Mouse (Mus musculus) embryonic facial prominence, embryonic 12.5 days (tissue): ENCODE measurements at regions not wholly inside any gene's neighbourhood (a gene's known extent, or its start where the extent isn't known, plus 50 kb on each side); places are given as distances from the start of the nearest gene placed in this dataset.
"Not testable (repeated sequence)": the region's sequence is repeated elsewhere in the genome, so short reads cannot be mapped to it uniquely, and the experiment has no call there.

Experiments used
- ATAC-seq: fragments of 200-750 bp; cut with Nextera tagmentation; 2 replicates; pipeline ENCODE4 v1.8.0; 2017; ENCODE audit not compliant: insufficient number of reproducible peaks, insufficient read depth, low FRiP score, low TSS enrichment
- H3K27ac ChIP-seq: fragments of 300-500 bp; sonication (generic); 2 replicates; pipeline ENCODE4 v1.5.1; 2016; ENCODE audit warnings: mild to moderate bottlenecking
- H3K27me3 ChIP-seq: fragments of 300-500 bp; sonication (generic); 2 replicates; pipeline ENCODE4 v1.6.1; 2016; ENCODE audit warnings: mild to moderate bottlenecking, moderate library complexity
- H3K36me3 ChIP-seq: fragments of 300-500 bp; sonication (generic); 2 replicates; pipeline ENCODE4 v1.6.1; 2016; ENCODE audit warnings: mild to moderate bottlenecking
- H3K4me1 ChIP-seq: fragments of 300-500 bp; sonication (generic); 2 replicates; pipeline ENCODE4 v1.6.1; 2016
- H3K4me2 ChIP-seq: fragments of 300-500 bp; sonication (generic); replicated peaks from 2 replicates; pipeline ENCODE4 v1.6.1; 2016; ENCODE audit warnings: mild to moderate bottlenecking, moderate library complexity
- H3K4me3 ChIP-seq: fragments of 300-500 bp; sonication (generic); 2 replicates; pipeline ENCODE4 v1.5.1; 2016; ENCODE audit warnings: mild to moderate bottlenecking
- H3K9ac ChIP-seq: fragments of 300-500 bp; sonication (generic); 2 replicates; pipeline ENCODE4 v1.6.1; 2016; ENCODE audit warnings: mild to moderate bottlenecking, moderate library complexity
- H3K9me3 ChIP-seq: fragments of 300-500 bp; sonication (generic); 2 replicates; pipeline ENCODE4 v1.6.1; 2016; ENCODE audit warnings: mild to moderate bottlenecking, moderate library complexity
- WGBS: fragments of 180-500 bp; shearing (Covaris S2); methylation state at CpG from one replicate; pipeline ENCODE4 v1.1.7; 2016; 5-methylcytosine and 5-hydroxymethylcytosine counted together

- H3K27me3 ChIP-seq, H3K9ac ChIP-seq, H3K27ac ChIP-seq, H3K36me3 ChIP-seq, H3K4me2 ChIP-seq, H3K9me3 ChIP-seq, ATAC-seq, H3K4me1 ChIP-seq, H3K4me3 ChIP-seq: not testable (repeated sequence)
- WGBS, result 85% methylated on average over 2 of the region's 2 CpGs
These were observed 971.2 kb downstream of the Agbl1 start for GRCm38 (mm10) chr7:77200903-77201302.

GRCm38 (mm10) chr7:77205604-77206003 is 975.9 kb downstream of the Agbl1 start:
- Histone ChIP-seq H3K4me1 (no peaks in the 10 kb centered on the region), H3K4me3 (no peak overlapping the region), H3K4me2 (no peak overlapping the region), H3K36me3 (no peaks in the 10 kb centered on the region), H3K9ac (no peak overlapping the region), H3K27me3 (no peaks in the 10 kb centered on the region), H3K27ac (no peak overlapping the region), H3K9me3 (no peaks in the 10 kb centered on the region)
- WGBS, result 73% methylated on average over 3 of the region's 3 CpGs
- ATAC-seq, result no peak

DNA sequence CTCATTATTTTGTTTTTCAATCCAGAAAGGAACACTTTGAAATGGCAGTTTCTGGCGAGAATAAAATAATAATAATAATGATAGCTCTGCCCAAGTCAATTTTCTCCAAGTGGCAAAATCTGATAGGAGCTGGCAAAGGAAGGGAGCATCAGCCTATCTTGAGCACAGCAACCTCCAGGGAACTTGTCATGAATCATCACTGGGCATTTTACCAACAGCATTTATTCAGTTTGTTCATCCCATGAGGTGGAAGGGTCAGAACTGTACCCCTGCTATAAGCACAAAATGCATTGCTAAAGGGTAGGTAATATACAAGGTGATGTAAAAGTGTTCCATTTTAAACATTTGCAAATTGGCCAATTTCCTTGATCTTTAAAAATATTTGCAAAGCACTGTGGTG is 1019.7 kb downstream of the Agbl1 start:
- H3K4me1 ChIP-seq, result no peaks in the 10 kb centered on the region
- no peak for ATAC-seq
- no peaks in the 10 kb centered on the region for H3K27me3 ChIP-seq
- WGBS, result 82% methylated on average over 1 of the region's 1 CpGs
- H3K27ac ChIP-seq, result no peak overlapping the region
- H3K4me3 ChIP-seq, result no peak overlapping the region
- H3K9ac ChIP-seq, result no peak overlapping the region
- H3K9me3 ChIP-seq, result no peaks in the 10 kb centered on the region
- no peak overlapping the region for H3K4me2 ChIP-seq
- no peaks in the 10 kb centered on the region for H3K36me3 ChIP-seq

DNA sequence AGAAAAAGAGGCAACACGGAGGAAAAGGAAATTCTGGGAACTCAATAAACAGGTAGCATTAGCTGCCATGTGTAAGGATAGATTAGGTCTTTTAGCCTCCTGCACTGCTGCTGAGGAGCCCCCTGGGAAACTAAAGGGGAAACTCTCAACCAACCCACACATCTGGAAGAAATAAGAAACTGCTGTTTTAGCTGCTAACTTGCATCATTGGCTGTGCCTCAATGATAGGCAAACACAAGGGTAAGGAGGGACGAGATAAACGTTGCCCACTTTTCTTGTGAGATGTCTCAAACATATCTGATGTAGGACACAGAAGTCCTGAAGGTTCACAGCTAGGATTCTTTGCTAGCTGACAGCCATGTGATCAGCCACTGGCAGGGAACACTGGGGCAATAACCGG is 1058.0 kb downstream of the Agbl1 start:
- WGBS, result 27% methylated on average over 4 of the region's 4 CpGs
- no peaks in the 10 kb centered on the region for H3K36me3 ChIP-seq
- H3K27ac ChIP-seq, result no peak overlapping the region
- H3K9ac ChIP-seq, result no peak overlapping the region
- no peak overlapping the region for H3K4me2 ChIP-seq
- no peaks in the 10 kb centered on the region for H3K4me1 ChIP-seq
- no peak for ATAC-seq
- H3K27me3 ChIP-seq, result no peaks in the 10 kb centered on the region
- no peaks in the 10 kb centered on the region for H3K9me3 ChIP-seq
- no peak overlapping the region for H3K4me3 ChIP-seq

DNA sequence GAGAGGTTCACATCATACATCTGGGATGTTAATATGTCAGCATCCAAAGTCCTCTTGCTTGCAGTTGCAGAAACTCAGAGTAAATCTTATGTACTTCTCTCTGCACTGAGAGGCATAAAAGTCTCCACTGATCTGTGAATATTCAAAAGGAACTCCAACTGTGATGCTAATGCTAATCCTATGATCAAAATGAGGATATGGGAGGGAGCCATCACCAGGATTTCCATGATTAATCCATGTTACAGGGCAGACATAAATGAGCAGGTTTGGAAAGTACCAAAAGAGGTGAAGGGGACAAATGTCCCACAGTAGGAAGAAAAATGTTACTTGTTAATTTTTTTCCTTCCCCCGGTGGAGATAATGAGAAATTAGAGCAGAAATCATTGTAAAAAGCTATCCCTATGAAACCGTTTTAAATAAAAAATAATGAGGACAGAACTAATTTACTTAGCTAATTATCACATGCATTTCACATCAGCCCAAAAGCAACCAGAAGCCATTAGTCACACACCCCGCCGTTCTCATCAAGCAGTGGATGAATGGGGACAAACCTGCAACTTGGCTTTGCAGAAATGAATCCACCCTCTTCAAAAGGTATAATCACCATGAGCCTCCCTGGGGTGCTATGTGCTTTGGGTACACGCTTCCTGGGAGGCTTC is 1065.4 kb downstream of the Agbl1 start:
- H3K36me3 ChIP-seq, result no peaks in the 10 kb centered on the region
- H3K4me1 ChIP-seq, result no peaks in the 10 kb centered on the region
- H3K9ac ChIP-seq, result no peak overlapping the region
- no peaks in the 10 kb centered on the region for H3K9me3 ChIP-seq
- H3K4me2 ChIP-seq, result no peak overlapping the region
- 33% methylated on average over 5 of the region's 5 CpGs for WGBS
- H3K4me3 ChIP-seq, result no peak overlapping the region
- H3K27me3 ChIP-seq, result no peaks in the 10 kb centered on the region
- ATAC-seq, result no peak
- no peak overlapping the region for H3K27ac ChIP-seq

DNA sequence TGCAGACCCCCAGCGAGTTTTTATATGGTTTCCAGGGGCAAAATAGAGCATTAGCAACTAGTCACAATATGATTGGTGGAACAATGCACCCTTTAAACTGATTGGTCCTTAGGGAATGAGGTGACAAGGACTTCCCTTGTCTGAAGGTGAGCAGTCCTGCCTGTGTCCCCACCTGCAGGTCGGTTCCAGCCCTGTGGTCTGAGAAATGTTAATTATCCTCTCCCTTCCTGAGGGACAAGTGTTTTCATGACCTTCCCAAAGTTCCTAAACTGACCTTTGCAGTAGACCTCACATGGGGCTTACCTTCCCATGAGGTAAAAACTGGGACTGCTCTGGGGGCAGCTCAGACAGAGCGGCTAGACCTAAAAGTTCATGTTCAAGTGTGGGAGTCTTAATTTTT is 1073.5 kb downstream of the Agbl1 start:
- Histone ChIP-seq H3K27me3 (no peaks in the 10 kb centered on the region), H3K9ac (no peak overlapping the region), H3K36me3 (no peaks in the 10 kb centered on the region), H3K27ac (no peak overlapping the region), H3K4me2 (no peak overlapping the region), H3K4me1 (no peaks in the 10 kb centered on the region), H3K4me3 (no peak overlapping the region), H3K9me3 (no peaks in the 10 kb centered on the region)
- no peak for ATAC-seq
- 46% methylated on average over 3 of the region's 3 CpGs for WGBS

DNA sequence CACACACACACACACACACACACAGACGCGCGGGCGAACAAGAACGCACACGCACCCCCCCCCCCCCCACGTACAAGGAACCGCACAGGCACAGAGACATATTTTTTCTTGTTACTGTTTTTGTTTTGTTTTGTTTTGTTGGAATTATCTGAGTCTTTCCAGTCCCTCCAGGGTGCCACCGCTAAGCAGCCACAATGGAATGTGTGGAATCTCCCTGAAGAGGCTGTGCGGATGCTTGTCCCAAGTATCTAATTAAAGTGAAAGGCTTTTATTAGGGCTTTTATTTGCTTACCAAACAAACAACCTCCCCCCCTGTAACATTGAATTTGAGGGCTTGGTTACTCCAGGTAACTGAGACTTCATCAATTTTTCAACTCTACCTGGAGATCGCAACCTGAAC is 1074.2 kb downstream of the Agbl1 start:
- Histone ChIP-seq H3K4me1 (no peaks in the 10 kb centered on the region), H3K4me2 (peak overlapping the region; percentile 29), H3K9me3 (no peaks in the 10 kb centered on the region), H3K27me3 (no peaks in the 10 kb centered on the region), H3K36me3 (no peaks in the 10 kb centered on the region), H3K9ac (no peak overlapping the region), H3K4me3 (no peak overlapping the region), H3K27ac (no peak overlapping the region)
- no peak for ATAC-seq
- WGBS, result 10% methylated on average over 9 of the region's 11 CpGs

GRCm38 (mm10) chr7:77305471-77305870 is 1075.8 kb downstream of the Agbl1 start:
- no peak overlapping the region for H3K9ac ChIP-seq
- H3K4me1 ChIP-seq, result no peaks in the 10 kb centered on the region
- whole genome bisulfite sequencing, result 77% methylated on average over 3 of the region's 3 CpGs
- H3K36me3 ChIP-seq, result no peaks in the 10 kb centered on the region
- no peak for ATAC-seq
- H3K9me3 ChIP-seq, result no peaks in the 10 kb centered on the region
- H3K4me3 ChIP-seq, result no peak overlapping the region
- no peak overlapping the region for H3K4me2 ChIP-seq
- no peaks in the 10 kb centered on the region for H3K27me3 ChIP-seq
- no peak overlapping the region for H3K27ac ChIP-seq

DNA sequence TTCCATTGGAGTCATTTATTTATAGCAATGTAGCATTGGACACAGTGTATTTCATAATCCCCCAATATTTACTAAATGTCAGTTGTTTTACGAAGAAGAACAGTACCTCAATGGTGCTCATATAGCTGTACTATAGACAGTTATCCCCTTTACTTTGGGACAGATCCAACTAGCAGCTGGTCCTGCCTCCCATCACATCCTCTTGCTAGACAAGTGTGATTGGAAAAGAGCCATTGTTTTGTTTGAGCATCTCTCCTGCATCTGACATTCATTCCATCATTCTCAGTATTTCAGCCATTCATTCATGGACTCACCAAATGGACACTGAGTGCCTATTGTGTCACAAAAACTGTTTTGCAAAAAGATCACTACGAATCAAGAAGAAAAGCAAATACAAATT is 1082.0 kb downstream of the Agbl1 start:
- Histone ChIP-seq H3K36me3 (no peaks in the 10 kb centered on the region), H3K4me1 (no peaks in the 10 kb centered on the region), H3K27ac (no peak overlapping the region), H3K9ac (no peak overlapping the region), H3K4me3 (no peak overlapping the region), H3K4me2 (no peak overlapping the region), H3K27me3 (no peaks in the 10 kb centered on the region), H3K9me3 (no peaks in the 10 kb centered on the region)
- WGBS, result 84% methylated on average over 2 of the region's 2 CpGs
- no peak for ATAC-seq

- Histone ChIP-seq H3K4me2 (no peak overlapping the region), H3K9me3 (no peaks in the 10 kb centered on the region), H3K27ac (no peak overlapping the region), H3K4me1 (no peaks in the 10 kb centered on the region), H3K4me3 (no peak overlapping the region), H3K36me3 (no peaks in the 10 kb centered on the region), H3K9ac (no peak overlapping the region), H3K27me3 (no peaks in the 10 kb centered on the region)
- no peak for ATAC-seq
- WGBS, result 48% methylated on average over 2 of the region's 2 CpGs
These were observed 1095.5 kb downstream of the Agbl1 start for GRCm38 (mm10) chr7:77325140-77325539.

- no peaks in the 10 kb centered on the region for H3K4me1 ChIP-seq
- H3K27me3 ChIP-seq, result no peaks in the 10 kb centered on the region
- H3K27ac ChIP-seq, result no peak overlapping the region
- no peak overlapping the region for H3K9ac ChIP-seq
- WGBS, result 90% methylated on average over 3 of the region's 3 CpGs
- ATAC-seq, result no peak
- no peaks in the 10 kb centered on the region for H3K9me3 ChIP-seq
- no peak overlapping the region for H3K4me3 ChIP-seq
- H3K4me2 ChIP-seq, result no peak overlapping the region
- H3K36me3 ChIP-seq, result no peaks in the 10 kb centered on the region
These were observed 1097.1 kb downstream of the Agbl1 start for GRCm38 (mm10) chr7:77326836-77327235.

- H3K4me2 ChIP-seq, result no peak overlapping the region
- no peak overlapping the region for H3K9ac ChIP-seq
- no peak for ATAC-seq
- H3K4me3 ChIP-seq, result no peak overlapping the region
- 62% methylated on average over 2 of the region's 2 CpGs for WGBS
- no peaks in the 10 kb centered on the region for H3K4me1 ChIP-seq
- H3K9me3 ChIP-seq, result no peaks in the 10 kb centered on the region
- H3K36me3 ChIP-seq, result no peaks in the 10 kb centered on the region
- no peak overlapping the region for H3K27ac ChIP-seq
- H3K27me3 ChIP-seq, result no peaks in the 10 kb centered on the region
These were observed 1097.8 kb downstream of the Agbl1 start for GRCm38 (mm10) chr7:77327516-77327915.

DNA sequence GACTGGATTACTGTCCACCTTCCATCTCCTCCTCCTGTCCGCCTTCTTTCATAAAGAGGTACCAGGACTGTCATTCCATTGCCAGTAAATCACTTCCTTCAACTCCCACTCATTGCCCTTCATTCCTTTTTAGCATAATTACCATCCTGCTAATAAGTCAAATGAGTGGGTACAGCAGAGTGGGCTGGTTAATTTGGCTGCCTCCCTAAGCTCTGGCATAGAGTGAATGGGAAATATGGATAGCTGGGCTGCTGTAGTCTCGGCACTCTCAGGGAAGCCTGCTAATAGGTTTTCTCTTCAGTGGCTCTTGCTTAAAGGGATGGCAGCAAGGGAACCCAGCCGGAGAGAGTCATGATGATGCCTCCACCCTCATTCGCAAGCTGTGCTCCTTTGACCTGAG is 1108.9 kb downstream of the Agbl1 start:
- Histone ChIP-seq H3K9ac (no peak overlapping the region), H3K4me2 (no peak overlapping the region), H3K4me3 (no peak overlapping the region), H3K27me3 (no peaks in the 10 kb centered on the region), H3K36me3 (no peaks in the 10 kb centered on the region), H3K9me3 (no peaks in the 10 kb centered on the region), H3K27ac (no peak overlapping the region), H3K4me1 (no peaks in the 10 kb centered on the region)
- ATAC-seq, result no peak
- 90% methylated on average over 4 of the region's 4 CpGs for WGBS
